Mouse (Mus musculus) lung, adult 2 months (tissue): Measurements from ENCODE around the gene Plekhg1. TPM values are rescaled to one million over a fixed set of nuclear protein-coding genes. Genes with fewer than 3 reads are reported as not detected.

Experiments
- DNase-seq: peaks from one replicate; pipeline ENCODE4 v3.0.0; 2022
- H3K4me1 ChIP-seq: fragments of 200-500 bp; 2 replicates; pipeline ENCODE4 v1.6.1; 2011; ENCODE audit warnings: low read length; ENCODE audit not compliant: control insufficient read depth, insufficient read depth
- H3K4me3 ChIP-seq: fragments of 200-500 bp; replicated peaks from 2 replicates; pipeline ENCODE3; 2011; ENCODE audit warnings: low read depth, mild to moderate bottlenecking, control low read depth, low read length; ENCODE audit errors: extremely low read depth
- CTCF ChIP-seq: fragments of 200-500 bp; IDR thresholded peaks from 2 replicates; pipeline ENCODE4 v1.5.1; 2011; ENCODE audit warnings: mild to moderate bottlenecking, low read length, control low read depth; ENCODE audit not compliant: insufficient read depth
- POLR2A ChIP-seq: fragments of 200-500 bp; IDR thresholded peaks from 2 replicates; pipeline ENCODE4 v1.6.1; 2011; ENCODE audit warnings: low read depth, mild to moderate bottlenecking, control low read depth, low read length, borderline replicate concordance; ENCODE audit errors: extremely low read depth
- WGBS: fragments of 180-500 bp; shearing (Covaris S2); methylation state at CpG from one replicate; pipeline ENCODE4 v1.1.7; 2018; 5-methylcytosine and 5-hydroxymethylcytosine counted together
- polyA plus RNA-seq: library from polyadenylated mRNA; depleted of rRNA; stranded (reverse); fragments of >200 nt; gene quantifications from 2 replicates; pipeline ENCODE4 v1.2.3, GENCODE M21; 2012

Gene Plekhg1
- polyA plus RNA-seq, 1 experiment: 8.6 TPM

DNA sequence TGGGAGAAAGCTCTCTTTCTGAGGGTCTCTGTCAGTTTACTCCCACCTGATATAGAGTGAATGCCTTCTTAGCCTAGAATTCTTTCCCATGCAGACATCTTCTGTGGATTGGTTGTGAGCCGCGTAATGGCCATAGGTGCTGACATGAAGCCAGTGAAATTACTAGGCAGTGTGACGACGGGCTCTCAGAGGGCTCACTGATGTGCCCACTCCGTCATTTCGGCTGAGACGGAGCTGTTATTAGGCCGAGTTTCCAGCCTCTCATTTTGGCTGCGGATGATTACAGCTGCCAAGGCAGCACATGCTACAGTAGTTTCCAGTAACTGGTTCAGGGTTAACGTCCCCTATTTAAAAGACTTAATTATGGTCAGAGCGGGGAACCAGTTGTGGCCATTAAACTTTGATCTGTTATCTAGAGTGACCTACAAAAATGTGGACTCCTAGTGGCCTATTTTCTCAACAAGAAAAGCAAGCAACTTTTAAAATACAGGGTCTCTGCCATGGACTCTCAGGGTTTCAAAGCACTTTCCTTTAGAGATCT, 160.3 kb downstream of the Plekhg1 start:
- no peak overlapping the region for H3K4me3 ChIP-seq
- DNase-seq: no peak
- TF ChIP-seq CTCF: no peak
- no peak for TF ChIP-seq POLR2A
- H3K4me1 ChIP-seq: no peaks in the 10 kb centered on the region; the same call in 1 of the 2 replicates
- WGBS: 88% methylated on average over 11 of the region's 11 CpGs

DNA sequence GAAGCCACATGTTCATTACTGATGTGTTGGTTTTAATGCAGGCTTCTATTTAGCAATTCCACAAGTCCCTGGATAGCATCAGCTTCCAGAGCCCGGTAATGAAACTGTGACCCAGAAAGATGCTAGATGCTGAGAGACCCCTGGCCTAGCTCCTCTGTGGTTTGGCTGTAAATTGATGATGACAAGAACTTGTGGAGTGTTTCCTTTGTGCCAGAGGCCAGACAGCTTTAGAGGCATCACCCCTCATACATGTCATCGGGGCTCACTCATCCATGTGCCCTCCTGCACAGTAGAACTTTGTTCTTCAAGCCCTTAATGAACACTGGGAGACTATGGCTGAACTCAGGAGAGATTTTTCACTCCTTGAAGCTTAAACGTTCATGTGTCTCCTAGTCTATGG, 165.6 kb downstream of the Plekhg1 start:
- 89% methylated on average over 3 of the region's 3 CpGs for WGBS
- no peak for DNase-seq
- Histone ChIP-seq H3K4me1 (peaks cover 2% of the 10 kb centered on the region; the same call in 1 of the 2 replicates), H3K4me3 (no peak overlapping the region)
- TF ChIP-seq CTCF: no peak
- TF ChIP-seq POLR2A: no peak

- WGBS: 67% methylated on average over 5 of the region's 5 CpGs
- no peak overlapping the region for H3K4me3 ChIP-seq
- H3K4me1 ChIP-seq: no peaks in the 10 kb centered on the region
- TF ChIP-seq POLR2A (no peak), CTCF (no peak)
- no peak for DNase-seq
These were observed 173.9 kb downstream of the Plekhg1 start for GRCm38 (mm10) chr10:3914104-3914503.

GRCm38 (mm10) chr10:3920368-3921152, 180.4 kb downstream of the Plekhg1 start:
- H3K4me1 ChIP-seq: no peaks in the 10 kb centered on the region
- no peak overlapping the region for H3K4me3 ChIP-seq
- DNase-seq: no peak
- TF ChIP-seq CTCF (no peak), POLR2A (no peak)
- WGBS: 61% methylated on average over 20 of the region's 20 CpGs

DNA sequence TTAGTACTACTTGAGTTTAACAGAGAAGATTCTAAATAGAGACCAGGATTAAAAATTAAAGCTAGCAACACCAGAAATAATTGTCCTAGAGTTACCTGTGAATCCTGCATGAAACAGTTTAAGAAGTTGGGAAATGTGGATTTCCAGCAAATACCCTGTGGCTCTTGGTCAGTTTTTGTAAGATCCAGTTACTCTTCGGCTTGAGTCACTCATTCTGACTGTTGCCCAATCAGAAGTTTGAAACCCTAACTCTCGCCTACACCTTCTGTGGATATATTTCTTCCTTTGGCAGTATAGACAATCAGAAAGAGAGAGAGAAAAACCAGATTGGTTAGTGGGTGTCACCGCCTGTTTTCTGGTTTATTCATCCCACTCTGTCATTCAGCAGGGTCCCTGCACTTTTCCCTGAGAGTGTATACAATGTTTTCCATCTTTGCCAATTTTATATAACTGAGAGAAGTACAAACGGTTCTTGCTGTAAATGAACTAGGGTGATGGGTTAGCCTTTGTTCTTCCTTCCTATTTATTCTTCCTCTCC, 187.9 kb downstream of the Plekhg1 start:
- no peak for DNase-seq
- TF ChIP-seq POLR2A (no peak), CTCF (no peak)
- H3K4me1 ChIP-seq: no peaks in the 10 kb centered on the region
- 81% methylated on average over 4 of the region's 4 CpGs for WGBS
- H3K4me3 ChIP-seq: no peak overlapping the region

GRCm38 (mm10) chr10:3931831-3932230, 191.7 kb downstream of the Plekhg1 start:
- TF ChIP-seq CTCF: no peak
- TF ChIP-seq POLR2A: no peak
- H3K4me3 ChIP-seq: no peak overlapping the region
- DNase-seq: no peak
- H3K4me1 ChIP-seq: no peaks in the 10 kb centered on the region

- TF ChIP-seq POLR2A (no peak), CTCF (no peak)
- 85% methylated on average over 12 of the region's 12 CpGs for WGBS
- H3K4me1 ChIP-seq: no peaks in the 10 kb centered on the region
- no peak for DNase-seq
- H3K4me3 ChIP-seq: no peak overlapping the region
These were observed 193.3 kb downstream of the Plekhg1 start for GRCm38 (mm10) chr10:3933311-3933940.

DNA sequence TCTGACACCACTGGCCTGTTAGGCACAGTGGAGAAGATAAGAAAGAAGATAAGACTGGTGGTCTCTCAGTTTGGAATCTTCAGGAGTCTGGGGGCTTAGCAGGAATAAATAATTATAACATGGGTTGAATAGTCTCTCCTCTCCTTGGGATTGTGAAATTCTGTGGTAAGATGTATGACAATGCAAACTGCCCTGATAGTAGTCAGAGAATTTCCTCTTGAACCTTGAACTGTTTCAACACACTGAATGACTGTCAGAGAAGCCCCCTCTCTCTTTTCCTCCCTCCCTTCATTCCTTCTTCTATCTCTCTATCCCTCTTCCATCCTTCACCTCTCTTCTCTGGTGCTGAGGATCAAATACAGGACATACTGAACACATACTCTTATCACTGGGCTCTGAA, 196.7 kb downstream of the Plekhg1 start:
- no peak for DNase-seq
- H3K4me1 ChIP-seq: peaks cover 3% of the 10 kb centered on the region; the same call in 1 of the 2 replicates
- no peak overlapping the region for H3K4me3 ChIP-seq
- TF ChIP-seq CTCF (no peak), POLR2A (no peak)

GRCm38 (mm10) chr10:3939895-3940595, 199.9 kb downstream of the Plekhg1 start:
- 92% methylated on average over 11 of the region's 11 CpGs for WGBS
- Histone ChIP-seq H3K4me1 (peaks cover 3% of the 10 kb centered on the region; the same call in 1 of the 2 replicates), H3K4me3 (no peak overlapping the region)
- no peak for DNase-seq
- TF ChIP-seq POLR2A (no peak), CTCF (no peak)
